Mouse (Mus musculus): ENCODE results near the gene Ddx50.

DNA sequence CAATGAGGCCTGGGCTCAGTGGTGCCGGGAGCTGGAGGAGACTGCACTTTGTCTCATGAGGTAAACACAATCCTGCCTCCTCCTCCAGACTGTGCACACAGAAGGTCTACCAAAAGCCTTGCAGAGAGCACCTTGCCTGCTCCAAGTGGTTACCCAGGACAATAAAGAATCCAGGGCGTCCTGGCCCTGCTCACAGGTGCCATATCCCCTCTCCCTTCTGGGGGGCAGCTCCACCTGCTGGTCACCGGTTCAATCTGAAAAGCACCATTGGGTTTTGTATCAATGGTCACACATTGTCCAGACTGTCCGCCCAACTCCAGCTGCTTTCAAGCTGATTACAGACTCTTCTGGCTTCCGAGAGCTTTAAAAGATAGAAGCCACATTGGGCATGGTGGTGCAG is 32.0 kb upstream of the Ddx50 start:
- TF ChIP-seq CTCF (IDR thresholded peaks at IDR 0.05; ENCODE audit: control insufficient read depth, insufficient read depth, insufficient replicate concordance, low read depth, low read length), result no peak
- no peak for TF ChIP-seq POLR2A (IDR thresholded peaks at IDR 0.05; ENCODE audit: control insufficient read depth, low read depth, low read length)
